Mouse (Mus musculus) myocyte (in vitro differentiated cells): ENCODE data around the gene Faiml.

Experiments
- CEBPB ChIP-seq: IDR thresholded peaks from 2 replicates; pipeline ENCODE4 v1.6.1; 2011; ENCODE audit warnings: mild to moderate bottlenecking, moderate library complexity; ENCODE audit not compliant: poor library complexity, insufficient read depth, severe bottlenecking
- E2F4 ChIP-seq: IDR thresholded peaks from one replicate; pipeline ENCODE4 v1.6.1; 2011; ENCODE audit warnings: mild to moderate bottlenecking, control low read depth, moderate library complexity; ENCODE audit not compliant: insufficient read depth
- MAX ChIP-seq: IDR thresholded peaks from one replicate; pipeline ENCODE4 v1.6.1; 2011; ENCODE audit warnings: low read depth, mild to moderate bottlenecking, control low read depth
- MYOD1 ChIP-seq, 3 experiments: IDR thresholded peaks; one replicate each; pipeline ENCODE4 v1.6.1; 2011; ENCODE audit warnings: control low read depth in 2 of 3, low read depth in 2 of 3, mild to moderate bottlenecking in 2 of 3, moderate library complexity in 1 of 3; ENCODE audit not compliant: insufficient read length in 2 of 3, control insufficient read depth in 1 of 3
- POLR2A ChIP-seq: IDR thresholded peaks from one replicate; pipeline ENCODE4 v1.6.1; 2011; ENCODE audit warnings: low read depth, mild to moderate bottlenecking, control low read depth, moderate library complexity; ENCODE audit not compliant: insufficient read length
- REST ChIP-seq: IDR thresholded peaks from one replicate; pipeline ENCODE4 v1.6.1; 2011; ENCODE audit warnings: mild to moderate bottlenecking, control low read depth, moderate library complexity; ENCODE audit not compliant: insufficient read depth, insufficient read length

DNA sequence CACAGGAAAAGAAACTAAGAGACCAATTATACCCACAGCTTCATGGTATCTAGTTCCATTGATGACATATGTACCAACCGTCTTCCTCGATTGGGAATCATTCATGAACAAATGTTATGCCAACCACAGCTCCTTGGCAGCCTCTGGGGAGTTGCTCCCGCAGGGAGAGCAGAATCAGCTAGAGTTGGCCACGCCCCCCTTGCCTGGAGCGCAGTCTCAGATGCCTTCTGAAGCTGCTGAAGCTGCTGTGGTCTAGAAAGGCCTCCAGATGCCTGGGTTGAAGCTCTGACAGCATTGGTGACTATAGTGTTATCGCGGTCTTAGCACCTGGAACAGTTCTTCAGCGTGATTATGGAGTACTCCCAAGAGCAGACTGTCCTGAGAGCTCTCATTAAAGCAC is 11.3 kb upstream of the Faiml start:
- TF ChIP-seq REST (no peak), MYOD1 (IDR thresholded peaks at IDR 0.05; ENCODE audit: control insufficient read depth in 1 of 3, insufficient read length in 2 of 3, low read depth in 2 of 3) (no peak), POLR2A (no peak), CEBPB (no peak), MAX (no peak), E2F4 (no peak)
